Mouse (Mus musculus): ENCODE measurements around the gene Gm48552. TPM values are rescaled to one million over a fixed set of nuclear protein-coding genes. Genes with fewer than 3 reads are reported as not detected.

Gene Gm48552
- total and polyA plus RNA-seq, 2 experiments from 2014 or later, result 4.0 to 7.5 TPM

- H3K36me3 ChIP-seq (ENCODE audit: insufficient read depth, low read length), result peaks cover 12% of the 10 kb centered on the region
- no peaks in the 10 kb centered on the region for H3K9me3 ChIP-seq (ENCODE audit: low read length)
- DNase-seq (ENCODE audit: low spot score) (no peak), ATAC-seq (no peak)
- peak within 1 kb of the TSS; percentile 42 for H3K4me2 ChIP-seq (ENCODE audit: low read depth, low read length)
- peaks cover 7% of the 10 kb centered on the region; the same call in 1 of the 2 replicates for H3K4me1 ChIP-seq (ENCODE audit: insufficient read depth, low read length)
- WGBS, result 73% methylated on average over 14 of the region's 14 CpGs
- no peaks in the 10 kb centered on the region for H3K27me3 ChIP-seq (ENCODE audit: insufficient read depth, low read length)
- TF ChIP-seq CTCF (IDR thresholded peaks at IDR 0.05; ENCODE audit: low read depth), result no peak
- H3K27ac ChIP-seq, result peak within 1 kb of the TSS; percentile 41; the same call in 1 of the 2 replicates
- no peak within 1 kb of the TSS for H3K4me3 ChIP-seq (ENCODE audit: low read length)
- 0 out of 2 replicates have a peak within 1 kb of the TSS, but pooled peaks have one; percentile 13 for H3K9ac ChIP-seq (replicated peaks; ENCODE audit: low read length)
Observed at GRCm38 (mm10) chr10:81392781-81393185, 4.0 kb downstream of the Gm48552 start, which contains the start of gene Smim24. Gene Smim24, plus strand, starts transcription at chr10:81393051.

GRCm38 (mm10) chr10:81393456-81394063 lies 4.8 kb downstream of the Gm48552 start:
- 8% methylated on average over 19 of the region's 19 CpGs for WGBS
- no peak for ATAC-seq
- H3K4me1 ChIP-seq (ENCODE audit: insufficient read depth, low read length), result peaks cover 7% of the 10 kb centered on the region; the same call in 1 of the 2 replicates

GRCm38 (mm10) chr10:81395127-81395526 lies 6.3 kb downstream of the Gm48552 start:
- H3K9ac ChIP-seq (replicated peaks; ENCODE audit: low read length), result no peak overlapping the region
- DNase-seq (ENCODE audit: low spot score) (peak; percentile 76), ATAC-seq (0 out of 2 replicates have a peak, but pooled peaks have one; percentile 33)
- peaks cover 10% of the 10 kb centered on the region; the same call in 1 of the 2 replicates for H3K36me3 ChIP-seq (ENCODE audit: insufficient read depth, low read length)
- H3K27ac ChIP-seq, result no peak overlapping the region
- H3K9me3 ChIP-seq (ENCODE audit: low read length), result no peaks in the 10 kb centered on the region
- H3K4me3 ChIP-seq (ENCODE audit: low read length), result no peak overlapping the region
- peak; percentile 93 for TF ChIP-seq CTCF (IDR thresholded peaks at IDR 0.05; ENCODE audit: low read depth)
- H3K4me2 ChIP-seq (ENCODE audit: low read depth, low read length), result no peak overlapping the region
- H3K4me1 ChIP-seq (ENCODE audit: insufficient read depth, low read length), result peaks cover 7% of the 10 kb centered on the region; the same call in 1 of the 2 replicates
- no peaks in the 10 kb centered on the region for H3K27me3 ChIP-seq (ENCODE audit: insufficient read depth, low read length)
- WGBS, result 19% methylated on average over 5 of the region's 5 CpGs

More at GRCm38 (mm10) chr10:81393456-81394063, 4.8 kb downstream of the Gm48552 start:
- no peak for DNase-seq (ENCODE audit: low spot score)
- Histone ChIP-seq H3K27me3 (ENCODE audit: insufficient read depth, low read length) (no peaks in the 10 kb centered on the region), H3K9ac (replicated peaks; ENCODE audit: low read length) (0 out of 2 replicates have a peak overlapping the region, but pooled peaks have one; percentile 13), H3K4me3 (ENCODE audit: low read length) (no peak overlapping the region), H3K27ac (peak overlapping the region; percentile 41; the same call in 1 of the 2 replicates), H3K36me3 (ENCODE audit: insufficient read depth, low read length) (peaks cover 5% of the 10 kb centered on the region; the same call in 1 of the 2 replicates), H3K4me2 (ENCODE audit: low read depth, low read length) (peak overlapping the region; percentile 42), H3K9me3 (ENCODE audit: low read length) (no peaks in the 10 kb centered on the region)
- TF ChIP-seq CTCF (IDR thresholded peaks at IDR 0.05; ENCODE audit: low read depth), result no peak

GRCm38 (mm10) chr10:81395865-81396264 lies 7.1 kb downstream of the Gm48552 start:
- 59% methylated on average over 4 of the region's 4 CpGs for WGBS
- Histone ChIP-seq H3K4me3 (ENCODE audit: low read length) (no peak overlapping the region), H3K9ac (replicated peaks; ENCODE audit: low read length) (no peak overlapping the region), H3K27me3 (ENCODE audit: insufficient read depth, low read length) (no peaks in the 10 kb centered on the region), H3K36me3 (ENCODE audit: insufficient read depth, low read length) (peaks cover 12% of the 10 kb centered on the region; the same call in 1 of the 2 replicates), H3K4me1 (ENCODE audit: insufficient read depth, low read length) (peaks cover 7% of the 10 kb centered on the region; the same call in 1 of the 2 replicates), H3K4me2 (ENCODE audit: low read depth, low read length) (no peak overlapping the region), H3K9me3 (ENCODE audit: low read length) (no peaks in the 10 kb centered on the region), H3K27ac (0 out of 2 replicates have a peak overlapping the region, but pooled peaks have one; percentile 1)
- ATAC-seq, result no peak
- TF ChIP-seq CTCF (IDR thresholded peaks at IDR 0.05; ENCODE audit: low read depth), result no peak
- no peak for DNase-seq (ENCODE audit: low spot score)

GRCm38 (mm10) chr10:81396749-81397148 lies 7.9 kb downstream of the Gm48552 start:
- Histone ChIP-seq H3K9ac (replicated peaks; ENCODE audit: low read length) (no peak overlapping the region), H3K27ac (no peak overlapping the region)
- TF ChIP-seq CTCF (IDR thresholded peaks at IDR 0.05; ENCODE audit: low read depth), result no peak

GRCm38 (mm10) chr10:81399296-81399695 lies 10.5 kb downstream of the Gm48552 start:
- 57% methylated on average over 5 of the region's 5 CpGs for WGBS
- Histone ChIP-seq H3K9ac (replicated peaks; ENCODE audit: low read length) (no peak overlapping the region), H3K9me3 (ENCODE audit: low read length) (no peaks in the 10 kb centered on the region), H3K4me1 (ENCODE audit: insufficient read depth, low read length) (peaks cover 17% of the 10 kb centered on the region; the same call in 1 of the 2 replicates), H3K27me3 (ENCODE audit: insufficient read depth, low read length) (no peaks in the 10 kb centered on the region), H3K36me3 (ENCODE audit: insufficient read depth, low read length) (peaks cover 18% of the 10 kb centered on the region; the same call in 1 of the 2 replicates), H3K4me2 (ENCODE audit: low read depth, low read length) (no peak overlapping the region), H3K27ac (no peak overlapping the region), H3K4me3 (ENCODE audit: low read length) (no peak overlapping the region)
- 0 out of 2 replicates have a peak, but pooled peaks have one; percentile 11 for TF ChIP-seq CTCF (IDR thresholded peaks at IDR 0.05; ENCODE audit: low read depth)
- ATAC-seq, result no peak
- DNase-seq (ENCODE audit: low spot score), result no peak

More at GRCm38 (mm10) chr10:81396749-81397148, 7.9 kb downstream of the Gm48552 start:
- Histone ChIP-seq H3K4me2 (ENCODE audit: low read depth, low read length) (no peak overlapping the region), H3K36me3 (ENCODE audit: insufficient read depth, low read length) (peaks cover 12% of the 10 kb centered on the region; the same call in 1 of the 2 replicates), H3K9me3 (ENCODE audit: low read length) (no peaks in the 10 kb centered on the region), H3K4me3 (ENCODE audit: low read length) (no peak overlapping the region), H3K4me1 (ENCODE audit: insufficient read depth, low read length) (peaks cover 13% of the 10 kb centered on the region; the same call in 1 of the 2 replicates), H3K27me3 (ENCODE audit: insufficient read depth, low read length) (no peaks in the 10 kb centered on the region)
- 43% methylated on average over 5 of the region's 5 CpGs for WGBS
- no peak for ATAC-seq
- no peak for DNase-seq (ENCODE audit: low spot score)

Data from hindbrain, postnatal 0 days (tissue).